Mouse (Mus musculus) erythroblast, embryonic 14.5 days (primary cell): Measurements from ENCODE around the gene Cntnap5a. TPM values are rescaled to one million over a fixed set of nuclear protein-coding genes. Genes with fewer than 3 reads are reported as not detected.
"Not testable (repeated sequence)": the region's sequence is repeated elsewhere in the genome, so short reads cannot be mapped to it uniquely, and the experiment has no call there.

Source experiments
- H3K27me3 ChIP-seq: 2 replicates; pipeline ENCODE4 v1.6.1; 2012; ENCODE audit warnings: inconsistent platforms; ENCODE audit not compliant: control insufficient read depth
- H3K36me3 ChIP-seq: 2 replicates; pipeline ENCODE4 v1.6.1; 2012; ENCODE audit warnings: mild to moderate bottlenecking, inconsistent platforms; ENCODE audit not compliant: control insufficient read depth
- H3K4me1 ChIP-seq: 2 replicates; pipeline ENCODE4 v1.6.1; 2012; ENCODE audit warnings: inconsistent platforms; ENCODE audit not compliant: control insufficient read depth
- H3K4me3 ChIP-seq: replicated peaks from 2 replicates; pipeline ENCODE3; 2012; ENCODE audit warnings: moderate library complexity, mild to moderate bottlenecking, inconsistent platforms
- H3K9me3 ChIP-seq: 2 replicates; pipeline ENCODE4 v1.6.1; 2012; ENCODE audit warnings: low read length, inconsistent platforms, mixed read lengths; ENCODE audit not compliant: control insufficient read depth
- GATA1 ChIP-seq: IDR thresholded peaks from 2 replicates; pipeline ENCODE4 v1.6.1; 2012; ENCODE audit warnings: low read length, inconsistent platforms, mixed read lengths
- TAL1 ChIP-seq: IDR thresholded peaks from 3 replicates; pipeline ENCODE4 v1.6.1; 2012; ENCODE audit warnings: low read length, inconsistent platforms, mixed read lengths
- polyA plus RNA-seq: library from polyadenylated mRNA; stranded (reverse); fragments of >175 nt; gene quantifications from 2 replicates; pipeline ENCODE4 v1.2.3, GENCODE M21; 2012

Gene Cntnap5a
- polyA plus RNA-seq, 1 experiment: not detected

GRCm38 (mm10) chr1:116128450-116129246 lies 444.1 kb downstream of the Cntnap5a start:
- Histone ChIP-seq H3K36me3 (no peaks in the 10 kb centered on the region), H3K4me1 (no peaks in the 10 kb centered on the region), H3K4me3 (no peak overlapping the region), H3K27me3 (no peaks in the 10 kb centered on the region), H3K9me3 (no peaks in the 10 kb centered on the region)
- no peak for TF ChIP-seq GATA1
- TF ChIP-seq TAL1: no peak

GRCm38 (mm10) chr1:116132471-116132870 lies 447.9 kb downstream of the Cntnap5a start:
- Histone ChIP-seq H3K4me3 (no peak overlapping the region), H3K4me1 (no peaks in the 10 kb centered on the region), H3K27me3 (no peaks in the 10 kb centered on the region), H3K9me3 (no peaks in the 10 kb centered on the region), H3K36me3 (no peaks in the 10 kb centered on the region)
- no peak for TF ChIP-seq GATA1
- TF ChIP-seq TAL1: no peak

GRCm38 (mm10) chr1:116149764-116150369 lies 465.3 kb downstream of the Cntnap5a start:
- H3K9me3 ChIP-seq: no peaks in the 10 kb centered on the region
- H3K27me3 ChIP-seq: no peaks in the 10 kb centered on the region
- no peaks in the 10 kb centered on the region for H3K4me1 ChIP-seq
- H3K36me3 ChIP-seq: no peaks in the 10 kb centered on the region
- TF ChIP-seq GATA1 (no peak), TAL1 (no peak)
- no peak overlapping the region for H3K4me3 ChIP-seq

- H3K9me3 ChIP-seq: no peaks in the 10 kb centered on the region
- H3K4me3 ChIP-seq: no peak overlapping the region
- H3K27me3 ChIP-seq: no peaks in the 10 kb centered on the region
- H3K36me3 ChIP-seq: no peaks in the 10 kb centered on the region
- no peak for TF ChIP-seq TAL1
- no peak for TF ChIP-seq GATA1
- no peaks in the 10 kb centered on the region for H3K4me1 ChIP-seq
These were observed 499.9 kb downstream of the Cntnap5a start for GRCm38 (mm10) chr1:116184471-116184870.

- H3K36me3 ChIP-seq, H3K4me3 ChIP-seq, H3K4me1 ChIP-seq, H3K9me3 ChIP-seq, H3K27me3 ChIP-seq: not testable (repeated sequence)
These were observed 503.6 kb downstream of the Cntnap5a start for GRCm38 (mm10) chr1:116188142-116188541.

- Histone ChIP-seq H3K4me3 (no peak overlapping the region), H3K27me3 (no peaks in the 10 kb centered on the region)
These were observed 507.7 kb downstream of the Cntnap5a start for GRCm38 (mm10) chr1:116192299-116192698.

GRCm38 (mm10) chr1:116216883-116217282 lies 532.3 kb downstream of the Cntnap5a start:
- H3K36me3 ChIP-seq: no peaks in the 10 kb centered on the region

More at GRCm38 (mm10) chr1:116192299-116192698, 507.7 kb downstream of the Cntnap5a start:
- Histone ChIP-seq H3K9me3 (no peaks in the 10 kb centered on the region), H3K4me1 (no peaks in the 10 kb centered on the region), H3K36me3 (no peaks in the 10 kb centered on the region)
- TF ChIP-seq TAL1: no peak
- TF ChIP-seq GATA1: no peak

GRCm38 (mm10) chr1:116240538-116240937 lies 556.0 kb downstream of the Cntnap5a start:
- Histone ChIP-seq H3K9me3 (no peaks in the 10 kb centered on the region), H3K4me1 (no peaks in the 10 kb centered on the region)
- no peak for TF ChIP-seq TAL1
- no peak for TF ChIP-seq GATA1

More at GRCm38 (mm10) chr1:116216883-116217282, 532.3 kb downstream of the Cntnap5a start:
- no peak for TF ChIP-seq GATA1
- no peak for TF ChIP-seq TAL1
- H3K9me3 ChIP-seq: no peaks in the 10 kb centered on the region
- no peaks in the 10 kb centered on the region for H3K27me3 ChIP-seq
- H3K4me1 ChIP-seq: no peaks in the 10 kb centered on the region
- no peak overlapping the region for H3K4me3 ChIP-seq

GRCm38 (mm10) chr1:116243856-116244255 lies 559.3 kb downstream of the Cntnap5a start:
- TF ChIP-seq GATA1 (no peak), TAL1 (no peak)
- no peaks in the 10 kb centered on the region for H3K27me3 ChIP-seq
- H3K36me3 ChIP-seq: no peaks in the 10 kb centered on the region
- no peak overlapping the region for H3K4me3 ChIP-seq
- no peaks in the 10 kb centered on the region for H3K9me3 ChIP-seq
- no peaks in the 10 kb centered on the region for H3K4me1 ChIP-seq

More at GRCm38 (mm10) chr1:116240538-116240937, 556.0 kb downstream of the Cntnap5a start:
- no peaks in the 10 kb centered on the region for H3K36me3 ChIP-seq
- H3K27me3 ChIP-seq: no peaks in the 10 kb centered on the region
- H3K4me3 ChIP-seq: no peak overlapping the region
